Mouse (Mus musculus) testis, adult 2 months (tissue): ENCODE results near the gene Cisd3.

Source experiments
- CTCF ChIP-seq: fragments of 200-500 bp; IDR thresholded peaks from 2 replicates; pipeline ENCODE4 v1.5.1; 2012; ENCODE audit warnings: low read depth, mild to moderate bottlenecking, inconsistent platforms, low read length, moderate library complexity; ENCODE audit not compliant: control insufficient read depth, insufficient read depth, insufficient replicate concordance
- POLR2A ChIP-seq: fragments of 200-500 bp; IDR thresholded peaks from 2 replicates; pipeline ENCODE4 v1.6.1; 2012; ENCODE audit warnings: low read depth, mild to moderate bottlenecking, inconsistent platforms, low read length, moderate library complexity; ENCODE audit not compliant: control insufficient read depth

DNA sequence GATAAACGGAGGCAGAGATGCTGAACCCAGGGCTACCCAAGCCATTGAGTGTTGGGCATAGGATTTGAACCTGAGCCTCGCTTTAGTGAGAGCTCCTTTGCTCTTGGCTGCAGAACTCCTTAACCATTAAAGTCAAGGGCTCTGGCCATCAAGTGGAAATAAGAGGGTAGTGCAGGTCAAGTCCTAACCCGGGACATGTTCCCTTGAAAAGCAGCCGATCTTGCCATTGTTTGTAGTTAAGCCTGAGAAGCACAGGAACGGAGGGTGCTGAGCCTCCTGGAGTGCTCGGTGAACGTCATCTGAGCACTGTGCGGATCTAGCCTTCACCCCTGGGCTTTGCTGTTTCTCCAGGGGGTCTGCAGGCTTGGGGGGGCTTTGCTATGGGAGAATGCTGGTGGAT lies 7.8 kb upstream of the Cisd3 start:
- no peak for TF ChIP-seq CTCF
- no peak for TF ChIP-seq POLR2A
